ENCODE assay signal across 9 mouse cellular contexts in the genomic region with DNA sequence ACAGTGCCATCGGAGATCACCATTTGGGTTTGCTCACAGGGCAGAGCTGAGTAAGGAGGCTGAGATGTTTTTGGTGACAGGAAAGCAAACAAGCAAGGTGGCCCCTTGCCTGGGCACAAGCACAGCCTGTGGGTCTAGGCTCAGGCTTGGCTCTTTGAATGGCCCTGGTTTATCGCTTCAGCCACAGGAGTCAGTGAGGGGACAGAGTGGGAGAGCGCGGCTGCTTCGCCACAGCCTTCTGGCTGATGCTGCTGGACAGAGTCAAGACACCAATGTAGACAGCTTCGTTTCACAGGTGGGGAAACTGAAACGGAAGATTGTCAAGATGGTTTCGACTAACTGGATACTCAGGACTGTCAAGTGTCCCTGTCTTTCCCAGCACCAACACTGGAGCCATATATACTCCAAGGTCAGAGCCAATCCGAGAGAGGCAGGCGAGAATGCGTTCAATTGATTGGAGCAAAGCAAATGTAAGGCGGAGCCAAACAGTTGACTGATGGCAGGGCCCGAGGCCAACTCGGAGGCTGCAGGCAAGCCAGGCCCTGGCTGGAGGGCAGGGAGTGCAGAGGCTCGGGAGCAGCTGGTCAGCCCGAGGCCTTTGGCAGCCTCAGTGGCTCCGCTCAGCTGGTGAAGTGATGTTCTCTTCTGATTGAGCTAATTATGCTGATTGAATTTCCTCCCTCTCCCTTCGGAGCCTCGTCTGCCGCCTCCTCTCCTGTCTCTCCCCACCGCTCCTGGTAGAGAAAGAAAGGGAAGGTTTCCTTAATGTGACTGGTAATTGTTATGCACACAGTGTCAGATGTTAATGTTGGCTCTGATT.
DNase-seq lines count a peak whose midpoint lies in the region; ATAC-seq lines count a peak whose summit lies in the region.
"Had no signal": no experiment of that assay in that cellular context is flagged by ENCODE, and none has a peak within 500 bp of the region (broad histone marks: within the 10 kb centered on the region; RNA-seq: fewer than 3 reads in every experiment).

No protein-coding gene starts in this region.

- H3K4me3 ChIP-seq in megakaryocyte, embryonic 14.5 days (replicated peaks): peak overlapping the region; percentile 75

- H3K27me3 ChIP-seq in megakaryocyte, embryonic 14.5 days (replicated peaks): peaks cover 87% of the 10 kb centered on the region

- intact Hi-C loops in left cerebral cortex, postnatal 4 days (cut with DNase I): no loop called here

- no peaks in the 10 kb centered on the region for H3K9me3 ChIP-seq in megakaryocyte, embryonic 14.5 days

- H3K4me1 ChIP-seq in megakaryocyte, embryonic 14.5 days: peaks cover 66% of the 10 kb centered on the region

- no peaks in the 10 kb centered on the region for H3K36me3 ChIP-seq in megakaryocyte, embryonic 14.5 days (replicated peaks; ENCODE audit: low read length)
- H3K36me3 ChIP-seq: G1E had no signal

- DNase-seq in embryo, embryonic 11 days: peak; percentile 88
- peak; percentile 57 for DNase-seq in gastrocnemius, postnatal 25 days
- peak; percentile 10 for DNase-seq in kidney, adult 9 months
- peak; percentile 97 for DNase-seq in left cerebral cortex, postnatal 4 days
- peak; percentile 85 for DNase-seq in retina, embryonic 14.5 days (ENCODE audit: low spot score)
- no peak for DNase-seq in thymus, postnatal 14 days

- ATAC-seq in megakaryocyte, adult 5-6 weeks (ENCODE audit: poor library complexity, severe bottlenecking): no peak
